Mouse (Mus musculus): ENCODE results near the gene Hsd11b2.

- TF ChIP-seq POLR2A (IDR thresholded peaks at IDR 0.05; ENCODE audit: insufficient read depth, low read length) (no peak), CTCF (IDR thresholded peaks at IDR 0.05; ENCODE audit: low read depth, low read length) (peak; percentile 76), EP300 (IDR thresholded peaks at IDR 0.05; ENCODE audit: insufficient read depth, low read depth, low read length) (no peak)
Observed at GRCm38 (mm10) chr8:105496439-105497180, 21.9 kb upstream of the Hsd11b2 start, which contains the start of gene Zdhhc1.

All from ES-Bruce4 (cell line).